Mouse (Mus musculus) spleen, postnatal 10 days (tissue): ENCODE measurements at regions not wholly inside any gene's neighbourhood (a gene's known extent, or its start where the extent isn't known, plus 50 kb on each side); places are given as distances from the start of the nearest gene placed in this dataset.

Source experiments
- DNase-seq, 2 experiments: peaks; one replicate each; pipeline ENCODE4 v3.0.0; 2021 to 2022; ENCODE audit warnings: low spot score in 2 of 2

DNA sequence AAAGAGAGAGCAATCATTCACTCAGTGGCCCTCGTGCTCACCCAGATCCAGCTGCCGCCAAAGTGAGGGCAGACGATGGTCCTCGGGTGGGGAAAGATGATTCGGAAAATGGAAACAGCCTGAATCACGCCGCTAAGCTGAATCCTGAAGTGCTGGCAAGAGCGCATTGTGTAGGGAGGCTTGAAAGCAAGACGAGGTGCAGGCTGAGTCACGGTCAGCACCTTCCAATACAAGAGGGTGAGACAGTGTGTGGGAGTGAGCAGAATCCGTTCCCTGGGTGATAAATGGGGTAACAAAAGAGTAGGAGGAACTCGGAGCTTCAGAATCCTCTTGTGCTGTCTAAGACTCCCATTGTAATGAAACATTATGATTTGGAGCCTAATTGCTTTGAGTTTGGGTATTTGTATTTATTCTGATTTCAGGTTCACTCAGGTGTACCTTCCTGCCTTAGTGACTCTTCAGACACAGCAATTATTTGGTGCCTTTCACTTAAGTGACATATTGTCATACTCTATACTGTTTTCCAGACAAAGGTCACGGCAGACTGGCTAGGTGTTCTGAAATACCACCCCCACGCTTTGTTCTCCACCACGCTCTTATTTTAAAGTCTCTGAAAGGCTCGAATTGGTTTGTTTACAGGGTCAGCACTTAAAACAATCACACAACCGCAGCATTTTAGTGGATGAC, 70.0 kb downstream of the Mbip start:
- no peak for DNase-seq

DNA sequence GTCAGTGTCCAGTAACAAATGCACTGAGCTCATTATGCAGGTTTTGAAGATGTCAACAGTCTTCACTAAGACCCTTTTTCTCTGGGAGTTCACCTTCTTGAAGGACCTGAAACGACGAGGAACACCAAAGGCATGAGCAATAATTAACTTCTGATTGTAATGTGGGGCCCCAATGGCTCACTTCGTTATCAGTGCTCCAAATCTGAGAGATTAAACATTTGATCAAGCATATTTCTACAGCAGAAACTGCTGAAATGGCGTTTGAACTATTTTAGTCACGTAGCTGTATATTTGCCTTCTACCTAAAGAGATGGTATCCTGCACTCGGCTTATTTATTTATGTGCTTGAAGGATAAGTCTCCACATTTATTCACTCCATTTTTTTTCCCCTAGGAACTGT, 80.6 kb downstream of the Mbip start:
- DNase-seq = no peak

DNA sequence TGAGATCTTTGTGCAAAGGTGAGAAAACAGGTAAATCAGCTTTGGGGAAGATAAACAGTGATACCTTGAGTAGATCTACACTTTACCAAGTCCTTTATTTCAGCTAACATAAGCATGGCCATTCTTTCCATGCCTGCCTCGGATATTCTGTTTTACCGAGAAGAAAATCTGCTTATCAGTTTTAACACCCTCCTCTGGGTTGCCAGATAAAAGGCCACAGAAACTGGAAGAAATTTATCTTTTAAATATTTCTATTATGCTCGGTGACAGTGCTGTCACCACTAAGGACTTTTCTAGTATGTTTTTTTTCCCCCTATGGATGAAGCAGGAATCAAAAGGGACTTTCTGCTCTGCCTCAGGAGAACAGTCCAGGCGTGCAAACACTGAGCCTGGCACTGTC, 84.2 kb downstream of the Mbip start:
- DNase-seq = no peak

DNA sequence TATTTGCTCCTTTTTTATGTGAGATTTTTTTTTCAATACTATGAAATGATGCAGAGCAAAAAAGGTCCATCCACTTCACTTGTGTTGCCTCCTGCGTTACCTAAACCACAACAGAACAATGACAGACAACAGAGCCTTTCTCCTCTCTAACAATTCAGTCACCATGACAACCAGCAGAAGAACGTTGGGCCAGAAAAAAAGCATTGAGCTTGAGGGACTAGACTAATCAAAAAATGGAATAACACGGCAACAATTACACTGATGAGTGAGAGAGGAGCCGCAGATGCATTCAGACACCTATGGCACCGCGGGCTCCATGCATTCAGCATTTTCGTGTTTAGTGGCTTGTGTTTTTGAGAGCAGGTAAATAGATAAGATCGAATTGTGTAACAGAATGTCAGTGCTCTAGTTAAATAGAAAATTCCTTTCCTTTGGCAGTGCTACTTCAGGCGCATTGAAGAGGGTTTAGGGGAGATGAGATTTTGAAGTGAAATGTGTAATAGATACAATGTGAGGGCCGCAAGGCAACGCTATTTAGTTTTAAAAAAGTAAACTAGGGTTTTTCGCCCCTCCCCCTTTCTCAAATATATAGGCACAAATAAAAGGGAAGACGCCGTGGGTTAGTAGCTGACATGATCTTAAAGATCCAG, 87.2 kb downstream of the Mbip start:
- DNase-seq = no peak

DNA sequence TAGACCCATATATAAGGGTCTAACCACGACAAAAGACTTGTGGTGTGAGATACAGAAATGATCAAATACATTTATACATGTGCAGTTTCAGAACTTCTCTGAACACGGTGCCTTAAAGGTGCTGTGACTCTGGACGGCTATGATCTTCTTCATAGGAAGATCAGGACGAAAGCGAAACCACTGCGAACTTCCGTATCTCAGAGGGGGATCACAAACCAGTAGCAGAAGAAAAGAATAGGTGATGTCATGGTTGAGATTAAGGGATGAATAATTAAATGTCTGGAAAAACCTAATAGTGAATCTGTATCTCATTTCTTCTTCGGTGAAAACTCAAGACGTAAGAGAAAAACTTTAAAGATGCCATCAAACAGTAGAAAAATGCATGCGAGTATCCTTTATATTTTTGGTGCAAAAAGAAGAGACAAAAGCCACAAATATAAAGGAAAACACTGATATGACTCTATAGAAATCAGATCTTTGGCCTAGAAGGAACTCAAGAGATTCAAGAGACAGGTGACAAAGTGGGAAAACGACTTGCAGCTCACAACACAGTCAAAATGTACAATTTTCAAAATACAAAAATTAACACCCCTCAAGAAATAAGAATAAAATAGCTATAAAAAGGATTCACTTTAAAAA, 89.3 kb downstream of the Mbip start:
- DNase-seq = no peak

DNA sequence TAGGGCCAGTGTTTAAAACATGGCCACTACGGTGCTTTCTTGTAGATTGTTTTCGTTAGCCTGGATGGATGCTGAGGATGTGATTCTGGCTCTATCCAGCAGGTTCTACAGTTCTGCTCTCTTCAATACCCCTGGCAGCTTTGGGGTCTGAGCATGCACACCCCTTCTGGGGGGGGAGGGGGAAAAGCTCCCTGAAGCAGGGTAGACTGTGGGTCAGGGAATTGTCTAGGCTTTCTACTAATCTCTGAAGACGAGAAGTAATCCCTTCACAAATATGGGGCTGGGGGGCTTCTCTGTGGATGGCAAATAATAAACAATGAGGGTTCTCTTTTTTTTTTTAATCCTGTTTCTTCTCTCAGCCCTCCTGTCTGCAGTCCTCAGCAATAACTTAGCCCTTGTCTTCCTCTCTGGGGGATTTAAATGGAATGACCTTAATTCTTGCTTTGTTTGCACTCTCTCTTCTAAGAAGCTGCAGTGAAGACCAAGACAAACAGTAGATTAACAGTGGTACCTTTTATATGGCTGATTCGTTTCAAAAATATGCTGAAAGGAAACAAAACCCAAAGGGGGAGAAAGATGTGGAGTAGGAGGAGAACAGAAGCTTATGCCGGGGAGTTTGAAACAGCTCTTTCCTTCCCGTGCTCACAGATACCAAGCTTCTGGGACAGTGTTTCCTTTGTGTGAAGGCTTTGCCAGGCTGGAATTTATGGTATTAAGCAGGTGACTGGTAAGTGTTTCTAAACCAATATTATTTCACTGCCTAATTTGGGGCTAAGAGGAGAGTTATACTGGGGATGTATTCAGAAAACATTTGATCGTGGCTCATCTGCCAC, 92.9 kb downstream of the Mbip start:
- no peak for DNase-seq

DNA sequence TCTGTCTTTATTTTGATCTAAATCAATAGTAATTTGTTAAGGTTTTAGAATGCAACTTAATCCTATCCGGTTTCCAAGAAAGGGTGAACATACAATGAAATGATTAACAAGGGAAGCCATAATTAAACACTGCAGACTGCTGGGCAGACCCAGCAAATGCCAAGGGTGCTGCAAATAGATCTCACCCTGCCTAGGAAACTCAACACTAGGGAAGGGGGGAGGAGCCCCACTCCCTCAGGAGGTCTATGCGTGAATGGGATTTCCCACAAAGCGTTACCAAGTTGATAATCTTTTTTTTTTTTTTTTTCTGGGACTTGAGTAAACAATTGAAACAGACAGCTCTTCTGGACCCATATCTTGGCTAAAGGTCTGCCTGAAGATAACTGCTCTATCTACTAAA, 95.4 kb downstream of the Mbip start:
- DNase-seq = no peak

DNA sequence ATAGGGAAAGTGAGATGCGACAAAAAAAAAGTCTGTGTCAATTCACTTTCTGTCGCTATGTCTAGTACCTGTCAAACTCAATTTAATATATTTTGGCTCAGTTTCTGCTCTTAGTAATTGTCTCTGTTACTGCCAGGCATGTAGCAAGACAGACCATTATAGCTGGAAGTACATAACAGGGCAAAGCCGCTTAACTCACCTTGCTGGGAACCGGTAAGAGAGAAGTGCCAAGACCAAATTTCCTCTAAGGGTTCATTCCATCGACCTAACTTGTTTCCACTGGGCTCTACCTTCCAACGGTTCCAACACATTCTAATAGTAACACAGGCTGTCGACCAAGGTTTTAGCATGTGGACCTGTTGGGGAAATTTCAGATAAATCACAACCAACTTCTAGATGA, 99.3 kb downstream of the Mbip start:
- no peak for DNase-seq

DNA sequence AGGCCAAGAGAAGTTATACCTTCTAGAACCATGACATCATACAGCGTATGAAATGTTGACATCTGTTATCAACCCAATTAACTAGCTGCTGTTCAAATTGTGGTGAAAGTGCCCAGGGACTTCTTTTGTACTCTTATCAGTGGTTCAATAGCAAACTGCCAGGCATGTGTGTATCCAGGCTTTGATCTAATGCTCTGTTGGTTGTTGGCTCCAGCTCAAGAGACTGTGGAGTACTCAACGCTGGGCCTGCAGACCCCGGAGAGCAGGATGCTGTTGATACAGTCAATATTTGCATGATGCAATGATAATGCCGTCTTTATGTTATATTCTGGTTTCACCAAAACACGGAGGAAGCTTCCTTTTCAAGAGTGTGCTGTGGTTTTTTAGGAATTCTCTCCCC, 102.9 kb downstream of the Mbip start:
- DNase-seq = no peak

DNA sequence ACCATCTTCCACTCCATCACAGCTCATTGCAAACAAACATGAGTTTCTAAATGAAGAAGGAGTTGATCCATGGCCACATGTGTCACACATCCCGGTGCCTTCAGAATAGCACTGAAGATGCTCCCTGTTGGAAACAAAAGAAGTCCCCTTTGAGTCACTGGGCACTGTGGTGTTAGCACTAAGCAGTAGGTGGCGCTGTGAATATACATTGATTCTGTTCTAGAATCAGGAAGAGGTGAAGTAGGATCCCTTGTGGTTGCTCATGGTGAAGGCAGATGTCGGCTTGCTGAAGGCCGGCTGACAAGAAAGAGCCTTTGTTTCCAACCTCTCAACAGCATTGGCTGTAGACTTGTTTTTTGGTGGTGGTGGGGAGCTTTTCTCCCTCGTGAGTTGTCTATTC, 104.0 kb downstream of the Mbip start:
- DNase-seq = peak in 1 of 2 experiments; percentile 23

DNA sequence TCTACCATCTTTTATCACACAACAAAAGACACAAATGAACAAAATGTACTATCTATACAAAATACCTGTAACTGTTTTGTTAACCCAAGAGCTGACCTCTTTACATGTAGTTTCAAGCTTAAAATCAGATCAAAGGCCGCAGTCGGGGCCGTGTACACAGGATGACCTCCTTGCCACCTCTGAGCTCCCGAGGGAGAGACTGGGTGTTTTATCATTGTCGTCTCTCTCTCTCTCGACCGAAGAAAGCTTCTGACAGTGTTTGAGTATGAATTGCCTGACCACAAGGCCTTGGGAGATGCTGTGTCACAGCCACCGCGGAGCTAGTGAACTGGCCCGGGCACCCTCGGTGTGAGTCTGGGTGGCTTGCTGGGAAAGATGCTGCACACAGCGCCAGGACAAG, 105.5 kb downstream of the Mbip start:
- DNase-seq = no peak

DNA sequence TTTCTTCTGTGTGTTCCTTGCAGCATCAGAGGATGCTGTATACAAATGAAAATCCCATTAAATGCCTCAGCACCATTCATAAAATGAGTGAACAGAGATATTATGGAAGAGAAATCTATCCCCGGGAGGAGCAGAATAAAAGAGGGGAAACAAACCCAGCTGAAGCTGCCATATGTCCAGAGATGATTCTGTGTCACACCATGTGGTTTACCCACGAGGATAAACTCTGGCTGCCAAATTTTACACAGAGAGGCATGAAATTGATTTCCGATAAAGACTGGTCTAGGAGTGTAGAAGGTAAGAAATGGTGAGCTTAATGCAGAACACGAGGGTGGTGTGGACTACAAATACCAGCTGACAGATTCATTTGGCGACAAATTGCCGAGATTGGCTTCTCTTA, 111.1 kb downstream of the Mbip start:
- DNase-seq = no peak

DNA sequence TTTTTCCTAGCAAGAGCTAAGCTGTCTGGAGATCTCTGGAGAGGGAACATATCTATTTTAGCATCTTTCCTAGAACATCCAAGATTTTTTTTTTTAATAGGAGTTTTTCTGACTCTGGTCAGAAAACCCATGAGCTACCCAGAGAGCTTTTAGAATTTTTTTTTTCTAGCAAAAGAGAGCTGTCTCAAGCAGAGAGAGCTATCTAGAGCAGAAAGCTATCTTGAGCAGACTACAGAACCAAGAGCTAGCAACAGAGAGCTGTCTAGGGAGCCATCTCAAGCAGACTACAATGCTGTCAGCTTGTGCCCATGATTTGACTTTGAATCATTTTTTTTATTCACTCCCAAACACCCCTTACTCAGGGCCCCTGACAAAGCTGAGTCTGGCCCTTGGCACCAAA, 112.5 kb downstream of the Mbip start:
- DNase-seq = no peak

DNA sequence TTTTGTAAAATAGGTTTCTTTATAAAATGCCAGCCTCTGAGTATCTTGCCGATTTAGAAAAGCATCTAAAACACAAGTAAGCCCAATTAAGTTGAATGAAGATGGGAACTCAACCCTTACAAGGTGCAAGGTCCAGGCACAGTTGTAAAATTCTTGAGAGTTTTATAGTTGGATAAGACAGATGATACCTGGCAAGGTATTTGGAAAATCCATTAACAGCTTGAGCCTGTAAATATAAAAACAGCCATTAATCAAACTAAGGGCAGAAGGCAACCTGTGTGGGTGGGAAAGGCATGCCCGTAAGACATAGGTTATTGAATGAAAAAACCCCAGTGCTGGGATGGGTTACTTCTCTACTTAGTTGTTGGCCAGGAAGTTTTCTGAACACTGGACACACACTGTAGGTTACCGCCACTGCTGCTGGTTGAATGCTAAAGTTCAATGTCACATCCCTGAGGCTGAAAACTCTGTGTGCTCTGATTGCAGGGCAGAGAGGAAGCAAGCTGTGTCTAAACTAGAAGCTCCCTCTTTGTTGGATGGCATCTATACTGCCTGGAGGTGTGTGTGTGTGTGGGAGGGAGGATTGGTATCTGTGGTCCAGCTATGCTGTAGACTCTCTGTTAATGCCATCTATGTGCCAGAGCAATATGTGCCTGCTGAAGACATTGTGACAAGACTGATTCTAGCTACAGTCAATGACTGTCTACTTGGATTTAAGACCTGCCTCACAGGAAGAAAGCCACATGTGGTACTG, 121.4 kb downstream of the Mbip start:
- no peak for DNase-seq

DNA sequence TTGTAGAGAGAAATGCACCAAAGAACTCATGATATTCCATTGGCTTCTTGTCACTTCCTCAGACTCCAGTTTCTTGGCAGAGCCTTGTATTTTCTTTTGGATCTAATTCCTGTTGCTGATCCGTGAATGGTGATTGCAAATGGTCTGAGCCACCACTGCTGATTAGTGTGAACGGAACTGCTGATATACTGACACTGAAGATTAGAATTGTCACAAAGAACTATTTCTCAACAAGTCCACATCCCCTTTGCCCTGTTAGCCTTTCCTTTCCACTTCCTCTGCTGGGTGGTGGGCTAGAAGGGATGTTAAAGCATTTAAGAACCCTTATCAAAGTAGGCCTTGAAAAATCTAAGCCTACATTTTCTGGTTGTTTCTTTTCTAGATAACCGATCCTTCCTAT, 152.2 kb downstream of the Mbip start:
- no peak for DNase-seq

DNA sequence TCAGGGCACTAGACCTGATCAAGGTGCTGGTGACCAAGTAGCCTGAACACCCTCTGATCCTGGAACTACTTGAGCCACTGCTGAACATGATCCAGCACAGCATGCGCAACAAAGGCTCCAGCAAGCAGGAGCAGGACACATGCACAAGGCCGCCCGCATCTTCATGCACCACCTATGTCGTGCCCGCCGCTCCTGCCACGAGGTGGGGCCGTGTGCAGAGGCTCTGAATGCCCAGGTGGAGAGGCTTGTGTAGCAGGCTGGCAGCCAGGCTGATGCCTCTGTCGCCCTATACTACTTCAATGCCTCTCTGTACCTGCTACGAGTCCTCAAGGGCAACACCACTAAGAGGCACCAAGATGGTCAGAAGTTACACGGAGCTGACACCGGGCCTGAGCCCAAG, 156.1 kb downstream of the Mbip start:
- DNase-seq = no peak

DNA sequence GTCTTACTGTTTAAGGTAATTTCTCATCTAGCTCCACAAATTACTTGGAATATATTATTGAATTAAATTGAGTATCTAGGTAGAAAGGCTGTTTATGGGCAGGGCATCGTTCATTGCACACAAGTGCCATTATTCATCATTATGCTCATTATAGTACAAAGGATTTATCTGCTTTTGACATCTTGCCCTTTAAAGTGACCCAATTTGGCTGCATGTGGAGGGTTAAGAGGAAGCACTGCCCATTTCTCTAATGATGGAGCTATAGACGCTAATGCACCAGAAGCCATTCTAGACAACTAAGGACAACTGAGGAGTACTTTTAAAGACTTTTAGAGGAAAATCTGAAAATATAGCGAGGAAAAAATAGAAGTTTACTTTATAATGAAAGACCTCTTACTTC, 185.0 kb downstream of the Mbip start:
- DNase-seq = no peak

DNA sequence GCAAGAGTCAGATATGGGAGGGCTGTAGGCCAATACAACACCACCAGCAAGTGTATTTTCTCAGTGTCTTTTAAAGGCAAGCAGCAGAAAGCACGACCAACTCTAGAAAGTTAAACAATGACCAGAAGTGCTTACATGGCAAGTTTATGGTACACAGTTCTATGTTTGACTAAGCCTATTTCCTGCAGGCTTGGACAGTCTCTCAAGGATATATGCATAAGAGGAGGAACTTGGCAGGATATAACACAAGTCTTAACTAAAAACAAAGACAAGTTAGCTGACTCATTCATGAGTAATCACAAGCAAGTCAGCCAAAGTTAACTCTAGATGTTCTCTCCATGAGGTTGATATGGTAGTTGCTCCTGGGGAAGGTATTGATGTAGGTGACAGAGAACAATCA, 201.3 kb downstream of the Mbip start:
- no peak for DNase-seq

DNA sequence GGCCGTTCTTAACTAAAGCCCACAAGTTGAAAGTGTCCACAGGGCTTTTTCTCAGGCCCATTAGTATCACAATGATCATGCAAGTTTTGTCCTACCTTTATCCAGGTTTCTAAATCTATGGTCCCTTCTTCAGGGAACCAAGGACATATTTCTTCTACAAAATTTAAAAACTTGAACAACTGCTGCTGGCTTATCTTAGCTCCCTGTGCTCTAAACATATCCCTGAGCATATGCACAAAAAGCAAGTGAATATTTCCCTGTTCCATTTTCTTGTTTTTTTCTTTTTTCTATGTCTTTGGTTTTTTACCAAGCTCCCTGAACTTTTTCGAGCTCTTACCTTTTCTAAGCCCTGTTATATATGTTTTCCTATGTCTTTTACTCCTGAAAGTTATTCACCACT, 201.9 kb downstream of the Mbip start:
- DNase-seq = no peak

DNA sequence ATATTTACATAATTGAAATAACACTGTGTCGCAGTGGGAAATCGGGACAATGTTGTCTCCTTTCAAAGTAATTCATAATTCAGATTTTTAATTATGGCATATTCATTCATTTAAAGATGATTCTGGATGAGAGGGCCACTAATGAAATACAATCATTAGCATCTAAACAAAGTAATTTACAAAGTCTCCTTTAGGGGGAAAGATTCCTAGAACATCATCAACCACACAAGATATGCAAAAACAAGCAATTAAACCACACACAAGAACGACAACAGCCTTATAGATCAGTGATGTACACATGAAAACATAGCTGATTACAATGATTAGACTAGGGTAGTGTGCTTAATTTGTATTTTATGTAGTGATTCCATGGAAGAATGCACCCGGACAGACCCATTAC, 231.2 kb downstream of the Mbip start:
- DNase-seq = no peak

DNA sequence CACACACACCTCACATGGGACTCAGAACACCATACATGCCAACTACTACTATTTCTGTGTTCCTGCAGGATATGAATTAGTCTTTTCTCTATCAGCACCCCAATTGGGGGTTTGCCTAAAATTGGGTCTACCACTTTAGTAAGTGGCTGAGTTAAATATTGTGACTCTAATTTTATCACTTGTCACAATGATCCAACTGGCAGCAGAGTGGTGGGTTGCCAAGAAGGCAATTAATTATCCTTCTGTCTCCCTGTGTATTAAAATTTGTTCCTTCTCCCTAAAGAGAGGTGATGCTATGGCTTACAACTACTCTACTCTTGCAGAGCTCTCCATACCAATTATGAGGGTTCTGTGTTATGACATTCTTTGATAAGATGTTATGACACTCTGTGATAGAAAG, 245.3 kb downstream of the Brms1l start:
- no peak for DNase-seq

DNA sequence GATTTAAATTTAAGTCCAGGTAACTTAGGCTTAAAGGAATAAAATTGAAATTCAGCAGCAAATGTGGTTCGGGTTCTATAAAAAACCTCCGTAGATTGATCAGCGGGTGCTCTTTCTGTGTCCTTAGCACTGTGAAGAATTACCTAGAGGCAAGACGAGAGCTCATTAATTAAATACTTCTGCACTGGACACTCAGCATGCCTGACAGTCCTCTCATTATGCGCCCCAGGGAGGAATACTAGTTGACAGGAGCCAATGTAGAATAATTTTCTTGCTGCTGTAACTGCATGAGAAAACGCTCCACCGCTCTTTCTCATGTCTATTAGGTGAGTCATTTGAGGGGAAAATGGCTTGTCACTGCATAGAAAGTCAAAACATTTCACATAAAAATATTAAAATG, 228.1 kb downstream of the Brms1l start:
- DNase-seq = no peak
